Mouse (Mus musculus): ENCODE results near the gene Clip2. TPM values are rescaled to one million over a fixed set of nuclear protein-coding genes. Genes with fewer than 3 reads are reported as not detected.
"Not testable (repeated sequence)": the region's sequence is repeated elsewhere in the genome, so short reads cannot be mapped to it uniquely, and the experiment has no call there.

Gene Clip2
- polyA plus RNA-seq, 1 experiment, result 20.3 TPM

DNA sequence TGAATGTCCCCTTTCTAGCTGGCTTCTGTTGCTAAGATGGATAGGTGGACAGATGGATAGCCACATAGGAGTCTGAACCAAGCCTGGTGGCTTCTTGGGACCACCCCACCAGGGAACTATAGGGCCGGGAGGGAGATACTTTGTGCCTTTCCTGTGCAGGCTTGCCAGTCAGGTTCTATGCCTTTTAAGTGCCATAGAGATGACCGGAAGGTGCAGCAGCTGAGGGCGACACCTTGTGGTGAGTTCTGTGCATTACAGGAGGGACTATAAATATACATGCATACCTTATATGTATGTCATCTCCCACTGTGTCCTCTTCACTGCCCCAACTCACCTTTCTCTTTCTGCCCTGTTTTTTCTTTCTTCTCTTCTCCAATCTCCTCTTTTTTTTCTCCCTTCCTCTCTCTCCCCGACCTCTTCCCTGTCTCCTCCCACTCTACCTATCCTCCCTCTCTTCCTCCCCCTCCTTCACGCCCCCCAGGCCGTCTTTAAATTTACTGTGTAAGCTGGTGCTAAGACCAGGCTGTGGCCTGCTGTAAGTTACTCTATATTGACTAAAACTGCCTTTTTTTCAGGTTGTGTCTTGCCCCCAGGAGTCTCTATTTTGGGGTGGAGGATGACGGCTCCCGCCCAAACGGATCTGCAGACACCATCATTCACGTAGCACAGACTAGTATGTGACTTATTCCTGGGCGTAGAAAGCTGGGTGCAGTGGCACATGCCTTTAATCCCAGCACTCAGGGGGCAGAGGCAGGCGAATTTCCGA is 66.2 kb downstream of the Clip2 start:
- no peaks in the 10 kb centered on the region for H3K4me1 ChIP-seq (ENCODE audit: control insufficient read depth, insufficient read depth, low read length)
- peak; percentile 96 for TF ChIP-seq CTCF (IDR thresholded peaks at IDR 0.05; ENCODE audit: borderline replicate concordance, insufficient read depth, low read length)
- no peak for TF ChIP-seq POLR2A (IDR thresholded peaks at IDR 0.05; ENCODE audit: low read depth, low read length)
- no peak overlapping the region for H3K27ac ChIP-seq (ENCODE audit: insufficient read depth, low read length)
- no peak overlapping the region for H3K4me3 ChIP-seq (ENCODE audit: insufficient read depth, low read length)

DNA sequence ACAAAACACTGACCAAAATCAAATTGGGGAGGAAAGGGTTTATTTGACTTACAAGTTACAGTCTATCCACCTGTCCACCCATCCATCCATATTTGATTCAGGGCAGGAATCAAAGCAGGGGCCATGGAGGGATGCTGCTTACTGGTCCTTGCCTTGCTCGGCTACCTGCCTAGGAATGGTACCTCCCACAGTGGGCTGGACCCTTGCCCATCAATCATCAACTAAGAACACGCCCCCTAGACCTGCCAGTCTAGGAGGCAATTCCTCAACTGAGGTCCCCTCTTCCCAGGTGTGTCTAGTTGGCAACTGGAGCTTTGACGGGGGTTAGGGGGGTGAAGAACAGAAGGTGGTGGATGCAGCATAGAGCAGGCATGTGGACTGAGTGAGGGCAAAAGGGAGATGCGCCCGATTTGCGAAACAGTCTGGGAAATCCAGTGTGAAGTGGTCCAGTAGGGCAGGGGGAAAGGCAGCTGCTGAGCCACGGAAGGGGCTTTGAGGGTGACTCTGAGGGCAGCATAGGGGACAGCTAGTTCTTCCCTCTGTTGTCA is 67.0 kb downstream of the Clip2 start:
- no peak for TF ChIP-seq POLR2A (IDR thresholded peaks at IDR 0.05; ENCODE audit: low read depth, low read length)
- no peak for TF ChIP-seq CTCF (IDR thresholded peaks at IDR 0.05; ENCODE audit: borderline replicate concordance, insufficient read depth, low read length)
- Histone ChIP-seq H3K4me1 (ENCODE audit: control insufficient read depth, insufficient read depth, low read length) (no peaks in the 10 kb centered on the region), H3K4me3 (ENCODE audit: insufficient read depth, low read length) (no peak overlapping the region), H3K27ac (ENCODE audit: insufficient read depth, low read length) (no peak overlapping the region)

DNA sequence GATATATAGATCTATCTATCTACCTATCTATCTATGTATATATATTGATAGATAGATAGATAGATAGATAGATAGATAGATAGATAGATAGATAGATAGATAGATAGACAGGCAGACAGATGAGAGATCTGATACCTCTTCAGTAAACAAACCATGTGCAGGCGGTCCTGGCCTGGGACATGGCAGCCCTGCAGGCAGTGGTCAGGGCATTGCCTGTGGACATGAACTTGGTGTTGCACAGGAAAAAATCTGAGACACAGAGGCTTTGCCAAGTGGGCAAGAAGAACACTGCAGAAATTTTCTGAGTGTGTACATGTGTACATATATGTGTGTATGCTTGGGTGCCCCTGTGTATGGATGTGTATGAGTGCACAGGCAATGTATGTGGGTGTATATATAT is 68.9 kb downstream of the Clip2 start:
- Histone ChIP-seq H3K4me3 (ENCODE audit: insufficient read depth, low read length) (no peak overlapping the region), H3K4me1 (ENCODE audit: control insufficient read depth, insufficient read depth, low read length) (no peaks in the 10 kb centered on the region), H3K27ac (ENCODE audit: insufficient read depth, low read length) (no peak overlapping the region)
- TF ChIP-seq POLR2A (IDR thresholded peaks at IDR 0.05; ENCODE audit: low read depth, low read length), result no peak
- no peak for TF ChIP-seq CTCF (IDR thresholded peaks at IDR 0.05; ENCODE audit: borderline replicate concordance, insufficient read depth, low read length)

DNA sequence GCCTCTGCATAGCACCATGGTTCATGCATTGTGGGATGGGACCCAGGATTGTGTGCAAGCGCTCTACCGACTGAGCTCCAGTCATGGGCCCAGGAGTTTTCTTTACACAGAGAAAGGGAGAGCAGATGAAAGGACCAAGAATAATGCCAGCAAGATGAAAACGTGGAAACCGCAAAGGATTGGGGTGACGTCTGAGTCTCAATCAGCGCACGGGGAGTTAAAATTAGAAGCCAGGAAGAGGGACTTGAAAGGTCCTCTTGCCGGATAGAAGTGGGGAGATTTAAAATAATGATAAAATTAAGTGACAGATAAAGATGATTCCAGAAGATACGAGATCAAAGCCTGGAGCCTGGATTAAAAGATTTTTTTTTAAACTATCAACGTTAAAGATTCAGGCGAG is 69.9 kb downstream of the Clip2 start:
- Histone ChIP-seq H3K4me1 (ENCODE audit: control insufficient read depth, insufficient read depth, low read length) (no peaks in the 10 kb centered on the region), H3K27ac (ENCODE audit: insufficient read depth, low read length) (no peak overlapping the region), H3K4me3 (ENCODE audit: insufficient read depth, low read length) (no peak overlapping the region)
- TF ChIP-seq CTCF (IDR thresholded peaks at IDR 0.05; ENCODE audit: borderline replicate concordance, insufficient read depth, low read length) (no peak), POLR2A (IDR thresholded peaks at IDR 0.05; ENCODE audit: low read depth, low read length) (no peak)

DNA sequence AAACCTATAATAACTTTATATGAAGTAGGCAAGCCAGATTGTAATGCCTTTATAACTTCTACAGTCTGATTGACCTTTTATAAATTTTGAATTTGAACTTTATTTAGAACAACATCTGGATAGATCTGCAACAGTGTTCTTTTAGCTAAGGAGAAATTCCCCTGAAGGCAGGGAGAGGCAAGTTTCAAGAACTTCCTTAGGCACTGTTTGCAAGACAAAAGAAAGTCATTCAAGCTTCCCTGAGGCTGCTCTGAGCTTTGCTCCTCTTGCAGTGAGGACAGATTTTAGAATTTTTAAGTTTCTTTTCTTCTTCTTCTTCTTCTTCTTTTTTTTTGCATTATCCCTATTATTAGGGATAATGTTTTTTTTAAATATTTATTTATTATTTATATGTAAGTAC is 73.3 kb downstream of the Clip2 start:
- H3K4me3 ChIP-seq (ENCODE audit: insufficient read depth, low read length); H3K27ac ChIP-seq (ENCODE audit: insufficient read depth, low read length); H3K4me1 ChIP-seq (ENCODE audit: control insufficient read depth, insufficient read depth, low read length): not testable (repeated sequence)

DNA sequence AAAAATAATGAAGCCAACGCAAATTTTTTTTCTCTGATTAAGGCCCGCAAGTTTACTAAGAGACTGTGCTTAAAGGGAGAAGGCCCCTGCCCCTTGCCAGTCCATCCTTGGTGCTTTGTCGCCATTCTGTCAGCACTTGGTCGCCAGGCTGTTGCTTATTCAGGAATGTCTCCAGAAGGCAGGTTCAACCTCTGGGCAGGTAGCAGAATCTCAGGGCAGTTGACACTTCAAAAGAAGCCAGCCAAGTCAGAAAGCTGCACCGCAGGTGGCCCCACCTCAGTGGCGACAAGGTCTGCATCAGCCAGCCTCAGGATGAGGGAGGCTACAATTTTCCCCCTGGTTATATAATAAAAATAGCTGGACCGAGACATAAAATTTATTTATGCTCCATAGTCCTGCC is 76.5 kb downstream of the Clip2 start:
- not testable (repeated sequence) for H3K4me3 ChIP-seq (ENCODE audit: insufficient read depth, low read length); H3K4me1 ChIP-seq (ENCODE audit: control insufficient read depth, insufficient read depth, low read length); H3K27ac ChIP-seq (ENCODE audit: insufficient read depth, low read length)

DNA sequence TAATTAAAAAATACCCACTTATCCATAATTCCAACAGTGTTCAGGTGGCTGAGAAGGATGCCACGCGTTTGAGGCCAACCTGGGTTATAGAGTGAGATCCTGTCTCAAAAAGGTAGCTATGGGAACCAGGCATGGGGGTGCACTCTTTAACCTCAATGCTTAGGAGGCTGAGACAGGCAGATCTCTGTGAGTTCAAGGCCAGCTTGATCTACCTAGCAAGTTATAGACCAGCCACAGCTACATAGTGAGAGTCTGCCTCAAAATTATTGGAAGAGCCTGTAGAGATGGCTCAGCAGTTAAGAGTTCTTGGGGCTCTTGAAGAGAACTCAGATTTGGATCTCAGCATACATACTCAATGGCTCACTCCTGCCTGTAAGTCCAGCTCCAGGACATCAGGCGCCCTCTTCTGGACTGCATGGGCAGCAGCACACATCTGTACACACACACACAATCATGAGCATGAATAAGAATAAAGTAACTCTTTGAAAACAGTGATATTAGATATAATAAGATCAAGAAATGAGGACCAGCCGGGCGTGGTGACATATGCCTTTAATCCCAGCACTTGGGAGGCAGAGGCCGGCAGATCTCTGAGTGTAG is 77.1 kb downstream of the Clip2 start:
- H3K4me1 ChIP-seq (ENCODE audit: control insufficient read depth, insufficient read depth, low read length), result no peaks in the 10 kb centered on the region
- TF ChIP-seq POLR2A (IDR thresholded peaks at IDR 0.05; ENCODE audit: low read depth, low read length), result no peak
- peak; percentile 26; the same call in 1 of the 2 replicates for TF ChIP-seq CTCF (IDR thresholded peaks at IDR 0.05; ENCODE audit: borderline replicate concordance, insufficient read depth, low read length)
- no peak overlapping the region for H3K27ac ChIP-seq (ENCODE audit: insufficient read depth, low read length)
- H3K4me3 ChIP-seq (ENCODE audit: insufficient read depth, low read length), result no peak overlapping the region

DNA sequence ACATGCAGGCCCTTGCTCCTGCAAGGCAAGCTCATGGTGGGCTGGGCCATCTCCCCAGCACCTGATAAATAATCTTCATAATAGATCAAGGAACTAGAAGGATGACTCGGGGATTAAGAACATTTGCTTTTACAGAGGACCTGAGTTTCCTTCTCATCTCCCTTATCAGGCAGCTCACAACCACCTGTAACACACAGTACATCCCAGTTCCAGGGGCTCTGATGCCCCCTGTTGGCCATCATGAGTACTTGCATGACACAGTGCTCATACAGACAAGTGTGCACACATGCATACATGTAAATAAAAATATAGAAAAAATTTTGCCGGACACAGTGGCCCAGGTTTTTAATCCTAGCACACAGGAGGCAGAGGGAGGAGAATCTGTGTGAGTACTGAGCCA is 78.3 kb downstream of the Clip2 start:
- no peaks in the 10 kb centered on the region for H3K4me1 ChIP-seq (ENCODE audit: control insufficient read depth, insufficient read depth, low read length)
- H3K4me3 ChIP-seq (ENCODE audit: insufficient read depth, low read length), result no peak overlapping the region
- peak; percentile 30; the same call in 1 of the 2 replicates for TF ChIP-seq CTCF (IDR thresholded peaks at IDR 0.05; ENCODE audit: borderline replicate concordance, insufficient read depth, low read length)
- TF ChIP-seq POLR2A (IDR thresholded peaks at IDR 0.05; ENCODE audit: low read depth, low read length), result no peak
- no peak overlapping the region for H3K27ac ChIP-seq (ENCODE audit: insufficient read depth, low read length)

DNA sequence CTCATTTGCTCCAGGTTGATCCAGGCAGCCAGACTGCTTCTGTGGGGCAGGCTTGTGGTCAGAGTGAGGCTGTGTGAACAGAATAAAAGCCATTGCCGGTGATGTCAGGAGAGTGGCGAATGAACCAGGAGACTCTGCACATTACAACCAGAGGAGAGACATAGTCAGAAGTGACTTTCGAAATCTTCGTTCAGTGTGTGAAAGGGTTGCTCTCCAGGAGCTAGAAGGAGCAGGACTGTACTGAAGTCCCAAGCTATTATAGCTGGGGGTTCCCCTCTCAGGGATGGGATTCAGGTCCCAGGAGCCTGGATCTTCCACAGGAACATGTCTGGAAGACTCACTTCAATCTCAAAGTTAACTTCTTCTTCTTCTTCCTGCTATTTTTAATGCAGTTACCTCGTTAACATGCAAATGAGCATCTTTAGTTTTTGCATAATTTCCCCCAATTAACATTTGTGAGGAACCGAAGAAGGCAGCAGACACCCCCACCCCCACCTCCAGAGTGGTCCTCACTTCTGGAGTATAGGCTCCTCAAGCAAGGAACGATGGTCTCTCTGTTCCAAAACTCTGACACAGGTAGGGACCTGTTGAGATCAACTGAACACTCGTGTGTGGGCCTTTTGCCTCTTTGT is 81.6 kb downstream of the Clip2 start:
- no peak for TF ChIP-seq CTCF (IDR thresholded peaks at IDR 0.05; ENCODE audit: borderline replicate concordance, insufficient read depth, low read length)
- no peak for TF ChIP-seq POLR2A (IDR thresholded peaks at IDR 0.05; ENCODE audit: low read depth, low read length)
- Histone ChIP-seq H3K4me1 (ENCODE audit: control insufficient read depth, insufficient read depth, low read length) (no peaks in the 10 kb centered on the region), H3K27ac (ENCODE audit: insufficient read depth, low read length) (no peak overlapping the region), H3K4me3 (ENCODE audit: insufficient read depth, low read length) (no peak overlapping the region)

DNA sequence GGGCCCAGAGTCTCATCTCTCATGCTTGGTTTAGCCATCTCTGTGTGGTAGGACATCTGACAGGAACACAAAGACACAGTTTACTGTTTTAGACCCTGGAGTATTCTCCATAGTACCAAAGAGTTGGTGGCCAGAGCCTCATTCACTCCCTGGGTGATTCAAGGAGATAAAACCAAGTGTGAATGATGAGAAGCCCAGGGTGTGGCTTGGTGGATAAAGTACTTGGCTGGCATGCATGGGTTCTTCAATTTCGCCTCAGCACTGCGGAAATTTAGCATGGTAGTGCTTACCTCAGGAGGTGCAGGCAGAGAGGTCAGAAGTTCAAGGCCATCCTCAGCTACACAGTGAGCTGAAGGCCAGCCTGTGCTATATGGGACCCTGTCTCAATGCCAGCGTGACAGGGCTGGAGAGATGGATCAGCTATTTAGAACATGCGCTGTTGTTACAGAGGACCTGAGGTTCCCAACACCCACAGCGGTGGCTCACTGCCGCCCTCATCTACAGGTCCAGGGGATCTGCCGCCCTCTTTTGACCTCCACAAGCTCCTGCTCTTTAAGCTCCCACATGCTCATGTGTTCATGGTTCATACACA is 82.6 kb downstream of the Clip2 start:
- TF ChIP-seq CTCF (IDR thresholded peaks at IDR 0.05; ENCODE audit: borderline replicate concordance, insufficient read depth, low read length) (no peak), POLR2A (IDR thresholded peaks at IDR 0.05; ENCODE audit: low read depth, low read length) (no peak)
- Histone ChIP-seq H3K4me1 (ENCODE audit: control insufficient read depth, insufficient read depth, low read length) (no peaks in the 10 kb centered on the region), H3K27ac (ENCODE audit: insufficient read depth, low read length) (no peak overlapping the region), H3K4me3 (ENCODE audit: insufficient read depth, low read length) (no peak overlapping the region)
